Mouse (Mus musculus): ENCODE measurements at regions not wholly inside any gene's neighbourhood (a gene's known extent, or its start where the extent isn't known, plus 50 kb on each side); places are given as distances from the start of the nearest gene placed in this dataset.

- TF ChIP-seq TAL1 (conservative IDR thresholded peaks at IDR 0.05; ENCODE audit: low read depth, low read length): no peak
- no peak for TF ChIP-seq CTCF (IDR thresholded peaks at IDR 0.05; ENCODE audit: low read depth, low read length)
Measured at GRCm38 (mm10) chr3:149566853-149567252, 576.5 kb upstream of the Adgrl2 start.
